Mouse (Mus musculus): ENCODE data around the gene Gpank1. TPM values are rescaled to one million over a fixed set of nuclear protein-coding genes. Genes with fewer than 3 reads are reported as not detected.
"Not testable (repeated sequence)": the region's sequence is repeated elsewhere in the genome, so short reads cannot be mapped to it uniquely, and the experiment has no call there.

Gpank1 gene
- polyA plus RNA-seq, 1 experiment from 2014 or later, result 24.6 TPM

DNA sequence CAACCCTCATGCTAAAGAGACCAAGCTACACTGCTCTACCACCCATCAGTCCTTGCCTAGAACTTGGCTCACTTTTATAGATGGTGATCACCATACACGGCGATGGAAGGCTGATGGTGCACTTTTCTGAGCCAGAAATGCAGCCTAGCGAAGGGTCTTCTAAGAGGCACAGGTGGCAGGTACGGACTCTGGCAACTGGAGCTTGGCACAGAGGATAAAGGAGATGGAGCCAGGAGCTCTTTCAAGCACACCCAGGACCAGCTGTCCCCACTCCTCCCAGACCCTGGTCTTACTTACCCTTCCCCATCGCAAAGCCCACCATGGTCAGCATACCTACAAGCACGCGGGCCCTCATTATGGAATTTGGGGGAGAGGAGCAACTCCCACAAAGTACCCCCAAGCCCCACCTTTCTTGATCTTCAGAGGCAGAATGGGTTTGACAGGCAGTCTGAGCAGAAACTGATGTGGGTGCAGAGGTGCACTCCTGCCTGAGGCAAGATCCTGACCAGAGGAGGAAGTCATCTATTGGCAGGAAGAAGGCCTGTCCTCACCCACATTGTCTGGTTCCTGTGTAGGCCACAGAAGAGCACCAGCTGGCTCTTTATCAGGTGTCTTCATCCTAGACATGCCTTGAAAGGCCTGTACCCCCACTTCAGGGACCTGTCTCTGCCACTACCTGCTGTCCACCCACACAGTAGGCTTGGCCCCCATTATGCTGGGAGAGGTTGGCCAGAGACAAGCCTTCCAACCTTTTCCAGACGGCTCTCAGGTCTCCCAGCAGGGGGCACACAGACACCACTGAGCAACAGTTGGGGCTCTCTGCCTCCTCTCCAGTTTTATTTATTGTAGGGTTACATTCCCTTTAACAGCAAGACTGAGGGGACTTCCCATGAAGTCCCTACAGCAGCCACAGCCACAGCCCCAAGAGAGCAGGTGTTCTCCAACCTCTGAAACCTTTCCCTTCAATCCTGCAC lies 5.9 kb upstream of the Gpank1 start, which contains the start of gene Ly6g5b:
Ly6g5b (minus strand) TSS at position 383 of the 974 bp plus-strand sequence.
- H3K4me1 ChIP-seq (ENCODE audit: control insufficient read depth, insufficient read depth, low read length), result peaks cover 2% of the 10 kb centered on the region; the same call in 1 of the 2 replicates
- no peaks in the 10 kb centered on the region for H3K9me3 ChIP-seq (replicated peaks; ENCODE audit: control insufficient read depth, low read length)
- H3K27me3 ChIP-seq (ENCODE audit: control insufficient read depth, insufficient read depth, low read length), result no peaks in the 10 kb centered on the region
- WGBS, result 84% methylated on average over 8 of the region's 8 CpGs
- no peak within 1 kb of the TSS for H3K9ac ChIP-seq (replicated peaks; ENCODE audit: low read length)
- H3K36me3 ChIP-seq (replicated peaks; ENCODE audit: control insufficient read depth, insufficient read depth, low read depth, low read length), result peaks cover 15% of the 10 kb centered on the region
- no peak within 1 kb of the TSS for H3K27ac ChIP-seq (replicated peaks; ENCODE audit: low read depth, low read length)
- no peak within 1 kb of the TSS for H3K4me3 ChIP-seq (ENCODE audit: low read depth, low read length)
- no peak for ATAC-seq (replicated peaks; ENCODE audit: insufficient number of reproducible peaks, low FRiP score, low TSS enrichment, low read depth)
- no peak within 1 kb of the TSS for H3K4me2 ChIP-seq (ENCODE audit: low read depth, low read length)
- DNase-seq (ENCODE audit: low spot score), result peak; percentile 30

DNA sequence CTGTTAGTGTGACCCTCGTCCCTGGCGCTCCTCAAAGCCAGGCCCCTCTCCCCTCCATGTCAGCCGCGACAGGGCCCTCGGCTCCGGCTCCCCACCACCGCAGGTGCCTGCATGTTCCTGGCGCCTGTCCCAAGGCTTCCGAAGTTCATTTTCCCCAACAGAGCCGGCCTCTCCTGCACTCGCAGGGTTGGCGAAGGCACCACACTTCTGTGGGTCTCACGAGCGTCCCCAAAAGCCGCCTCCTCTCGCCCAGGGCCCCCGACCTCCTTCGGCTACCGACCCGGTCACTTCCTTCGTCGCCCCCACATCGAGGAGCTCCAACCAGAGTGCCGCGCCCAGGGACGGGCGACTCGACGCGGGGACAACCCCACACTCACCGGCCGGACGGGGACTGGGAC lies 511 bp upstream of the Gpank1 start:
- ATAC-seq (replicated peaks; ENCODE audit: insufficient number of reproducible peaks, low FRiP score, low TSS enrichment, low read depth) (no peak; the same call in 1 of the 2 replicates), DNase-seq (ENCODE audit: low spot score) (no peak)
- Histone ChIP-seq H3K36me3 (replicated peaks; ENCODE audit: control insufficient read depth, insufficient read depth, low read depth, low read length) (peaks cover 19% of the 10 kb centered on the region), H3K4me2 (ENCODE audit: low read depth, low read length) (peak overlapping the region; percentile 92), H3K4me3 (ENCODE audit: low read depth, low read length) (peak overlapping the region; percentile 89), H3K9me3 (replicated peaks; ENCODE audit: control insufficient read depth, low read length) (no peaks in the 10 kb centered on the region), H3K9ac (replicated peaks; ENCODE audit: low read length) (peak overlapping the region; percentile 83), H3K27me3 (ENCODE audit: control insufficient read depth, insufficient read depth, low read length) (no peaks in the 10 kb centered on the region), H3K4me1 (ENCODE audit: control insufficient read depth, insufficient read depth, low read length) (peaks cover 4% of the 10 kb centered on the region; the same call in 1 of the 2 replicates), H3K27ac (replicated peaks; ENCODE audit: low read depth, low read length) (no peak overlapping the region)
- 0% methylated on average over 33 of the region's 33 CpGs for WGBS

DNA sequence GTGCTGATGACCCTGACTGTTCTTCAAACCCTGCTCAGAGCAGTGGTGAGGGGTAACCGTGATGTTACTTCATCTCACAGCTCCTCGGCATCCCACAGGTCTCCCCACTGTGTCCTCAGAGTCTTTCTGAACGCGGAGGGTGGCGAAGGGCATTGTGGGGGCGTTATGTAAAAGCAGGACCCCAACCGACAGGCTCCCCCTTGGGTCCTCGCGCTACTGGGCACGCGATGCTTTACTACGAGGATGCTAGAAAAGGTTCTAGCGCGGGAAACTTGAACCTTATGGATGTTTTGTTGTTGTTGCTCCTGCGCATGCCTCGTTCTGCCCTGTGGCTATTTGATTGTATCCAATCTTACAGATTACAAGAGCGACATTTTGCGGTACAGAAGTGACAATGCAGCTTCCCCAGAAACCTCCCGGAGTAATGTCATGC lies 632 bp downstream of the Gpank1 start, which contains the start of gene Csnk2b:
Csnk2b (minus strand) TSS at position 183 of the 433 bp plus-strand sequence.
- Histone ChIP-seq H3K4me1 (ENCODE audit: control insufficient read depth, insufficient read depth, low read length) (peaks cover 4% of the 10 kb centered on the region; the same call in 1 of the 2 replicates), H3K27me3 (ENCODE audit: control insufficient read depth, insufficient read depth, low read length) (no peaks in the 10 kb centered on the region), H3K27ac (replicated peaks; ENCODE audit: low read depth, low read length) (peak within 1 kb of the TSS; percentile 77), H3K4me2 (ENCODE audit: low read depth, low read length) (peak within 1 kb of the TSS; percentile 92), H3K4me3 (ENCODE audit: low read depth, low read length) (peak within 1 kb of the TSS; percentile 89), H3K9me3 (replicated peaks; ENCODE audit: control insufficient read depth, low read length) (no peaks in the 10 kb centered on the region), H3K9ac (replicated peaks; ENCODE audit: low read length) (peak within 1 kb of the TSS; percentile 83), H3K36me3 (replicated peaks; ENCODE audit: control insufficient read depth, insufficient read depth, low read depth, low read length) (peaks cover 16% of the 10 kb centered on the region)
- WGBS, result under 1% methylated on average over 19 of the region's 19 CpGs
- no peak for ATAC-seq (replicated peaks; ENCODE audit: insufficient number of reproducible peaks, low FRiP score, low TSS enrichment, low read depth)
- DNase-seq (ENCODE audit: low spot score), result peak; percentile 76

DNA sequence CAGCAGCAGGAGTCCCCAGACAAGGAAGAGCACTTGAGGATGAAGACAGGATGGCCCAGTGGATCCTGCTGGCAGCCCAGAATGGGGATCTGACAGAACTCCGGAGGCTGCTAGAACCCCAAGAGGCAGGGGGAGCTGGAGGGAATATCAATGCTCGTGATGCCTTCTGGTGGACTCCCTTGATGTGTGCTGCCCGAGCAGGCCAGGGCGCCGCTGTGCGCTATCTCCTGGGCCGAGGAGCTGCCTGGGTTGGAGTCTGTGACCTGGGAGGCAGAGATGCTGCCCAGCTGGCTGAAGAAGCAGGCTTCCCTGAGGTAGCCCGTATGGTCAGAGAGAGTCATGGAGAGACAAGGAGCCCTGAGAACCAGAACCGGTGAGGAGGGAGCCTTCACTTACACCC lies 2.0 kb downstream of the Gpank1 start:
- not testable (repeated sequence) for H3K4me2 ChIP-seq (ENCODE audit: low read depth, low read length); H3K9me3 ChIP-seq (replicated peaks; ENCODE audit: control insufficient read depth, low read length); H3K27ac ChIP-seq (replicated peaks; ENCODE audit: low read depth, low read length); H3K4me1 ChIP-seq (ENCODE audit: control insufficient read depth, insufficient read depth, low read length); ATAC-seq (replicated peaks; ENCODE audit: insufficient number of reproducible peaks, low FRiP score, low TSS enrichment, low read depth); H3K4me3 ChIP-seq (ENCODE audit: low read depth, low read length); H3K27me3 ChIP-seq (ENCODE audit: control insufficient read depth, insufficient read depth, low read length); H3K9ac ChIP-seq (replicated peaks; ENCODE audit: low read length); H3K36me3 ChIP-seq (replicated peaks; ENCODE audit: control insufficient read depth, insufficient read depth, low read depth, low read length); DNase-seq (ENCODE audit: low spot score)
- WGBS, result 90% methylated on average over 9 of the region's 9 CpGs

DNA sequence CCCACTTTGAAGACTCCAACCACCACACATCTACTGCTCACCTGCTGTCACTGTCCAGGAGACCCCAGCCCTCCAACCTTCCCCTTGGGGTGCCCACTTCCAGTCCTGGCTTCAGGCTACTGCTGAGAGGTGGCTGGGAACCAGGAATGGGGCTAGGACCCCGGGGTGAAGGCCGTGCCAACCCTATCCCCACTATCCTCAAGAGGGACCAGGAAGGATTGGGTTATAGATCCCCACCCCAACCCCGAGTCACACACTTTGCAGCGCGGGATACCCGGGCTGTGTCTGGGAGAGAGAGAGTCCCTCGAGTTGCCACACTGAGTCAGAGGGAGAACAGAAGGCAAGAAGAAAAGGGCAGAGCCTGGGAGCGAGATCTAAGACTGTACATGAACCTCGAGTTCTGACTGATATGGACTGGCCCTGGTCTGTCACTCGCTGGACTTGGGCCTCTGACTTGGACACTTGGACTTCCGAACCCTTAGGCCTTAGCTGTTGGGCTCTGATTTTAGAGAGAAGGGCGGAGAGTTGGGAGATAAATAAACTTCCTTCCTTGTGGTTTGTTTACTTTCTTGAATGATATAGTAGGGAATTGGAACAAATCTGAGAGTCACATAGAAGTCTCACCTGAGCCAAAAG lies 3.1 kb downstream of the Gpank1 start:
- H3K4me2 ChIP-seq (ENCODE audit: low read depth, low read length); H3K27ac ChIP-seq (replicated peaks; ENCODE audit: low read depth, low read length); H3K4me1 ChIP-seq (ENCODE audit: control insufficient read depth, insufficient read depth, low read length); DNase-seq (ENCODE audit: low spot score); H3K9ac ChIP-seq (replicated peaks; ENCODE audit: low read length); H3K9me3 ChIP-seq (replicated peaks; ENCODE audit: control insufficient read depth, low read length); H3K36me3 ChIP-seq (replicated peaks; ENCODE audit: control insufficient read depth, insufficient read depth, low read depth, low read length); H3K4me3 ChIP-seq (ENCODE audit: low read depth, low read length); ATAC-seq (replicated peaks; ENCODE audit: insufficient number of reproducible peaks, low FRiP score, low TSS enrichment, low read depth); H3K27me3 ChIP-seq (ENCODE audit: control insufficient read depth, insufficient read depth, low read length): not testable (repeated sequence)
- WGBS, result 89% methylated on average over 12 of the region's 12 CpGs

DNA sequence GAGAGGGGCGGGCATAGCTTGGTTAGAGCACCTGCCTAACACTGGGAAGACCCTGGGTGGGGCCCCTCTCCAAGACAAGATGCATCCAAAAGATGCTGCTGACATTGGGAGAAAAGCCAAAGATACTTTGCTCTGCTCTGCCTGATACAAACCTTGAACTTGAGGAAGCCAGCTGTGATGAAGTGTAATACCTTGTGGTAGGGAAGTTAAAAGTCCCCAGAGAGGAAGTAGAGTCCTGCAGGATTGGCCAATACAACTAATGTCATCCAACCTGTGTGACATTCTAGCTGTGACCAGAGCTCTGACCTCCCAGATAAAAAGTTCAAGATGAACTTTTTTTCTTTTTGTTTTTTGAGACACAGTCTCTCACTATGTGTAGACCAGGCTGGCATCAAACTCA lies 3.8 kb downstream of the Gpank1 start:
- H3K9ac ChIP-seq (replicated peaks; ENCODE audit: low read length), result no peak overlapping the region
- no peaks in the 10 kb centered on the region for H3K9me3 ChIP-seq (replicated peaks; ENCODE audit: control insufficient read depth, low read length)
- peaks cover 4% of the 10 kb centered on the region; the same call in 1 of the 2 replicates for H3K36me3 ChIP-seq (replicated peaks; ENCODE audit: control insufficient read depth, insufficient read depth, low read depth, low read length)
- H3K27me3 ChIP-seq (ENCODE audit: control insufficient read depth, insufficient read depth, low read length), result no peaks in the 10 kb centered on the region
- peaks cover 7% of the 10 kb centered on the region; the same call in 1 of the 2 replicates for H3K4me1 ChIP-seq (ENCODE audit: control insufficient read depth, insufficient read depth, low read length)
- ATAC-seq (replicated peaks; ENCODE audit: insufficient number of reproducible peaks, low FRiP score, low TSS enrichment, low read depth), result no peak
- no peak overlapping the region for H3K4me2 ChIP-seq (ENCODE audit: low read depth, low read length)
- no peak for DNase-seq (ENCODE audit: low spot score)
- H3K4me3 ChIP-seq (ENCODE audit: low read depth, low read length), result no peak overlapping the region
- H3K27ac ChIP-seq (replicated peaks; ENCODE audit: low read depth, low read length), result no peak overlapping the region
- WGBS, result 88% methylated on average over 1 of the region's 1 CpGs

DNA sequence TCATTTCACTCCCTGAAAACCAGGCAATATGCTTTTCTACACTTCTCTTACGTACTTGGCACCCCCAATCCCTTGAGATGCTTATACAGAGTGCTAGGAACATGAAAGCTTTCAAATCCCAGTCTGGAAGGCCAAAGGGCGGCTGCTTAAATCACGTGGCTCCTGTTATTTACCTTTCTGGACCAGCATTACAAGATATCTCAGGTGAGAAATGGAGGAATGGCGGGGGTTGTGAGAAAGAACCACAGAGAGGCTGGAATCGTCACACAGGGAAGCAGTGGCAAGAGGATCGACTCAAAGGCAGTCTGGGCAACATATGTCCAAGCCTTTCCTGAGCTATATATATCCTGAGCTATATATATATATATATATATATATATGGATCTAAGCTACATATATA lies 4.3 kb downstream of the Gpank1 start:
- ATAC-seq (replicated peaks; ENCODE audit: insufficient number of reproducible peaks, low FRiP score, low TSS enrichment, low read depth) (no peak), DNase-seq (ENCODE audit: low spot score) (no peak)
- peak overlapping the region; percentile 50 for H3K4me3 ChIP-seq (ENCODE audit: low read depth, low read length)
- peaks cover 4% of the 10 kb centered on the region; the same call in 1 of the 2 replicates for H3K36me3 ChIP-seq (replicated peaks; ENCODE audit: control insufficient read depth, insufficient read depth, low read depth, low read length)
- peaks cover 5% of the 10 kb centered on the region; the same call in 1 of the 2 replicates for H3K4me1 ChIP-seq (ENCODE audit: control insufficient read depth, insufficient read depth, low read length)
- H3K27me3 ChIP-seq (ENCODE audit: control insufficient read depth, insufficient read depth, low read length), result no peaks in the 10 kb centered on the region
- no peak overlapping the region for H3K27ac ChIP-seq (replicated peaks; ENCODE audit: low read depth, low read length)
- H3K9ac ChIP-seq (replicated peaks; ENCODE audit: low read length), result peak overlapping the region; percentile 77
- no peaks in the 10 kb centered on the region for H3K9me3 ChIP-seq (replicated peaks; ENCODE audit: control insufficient read depth, low read length)
- 25% methylated on average over 6 of the region's 6 CpGs for WGBS
- H3K4me2 ChIP-seq (ENCODE audit: low read depth, low read length), result peak overlapping the region; percentile 64

Measured in embryonic facial prominence, embryonic 11.5 days (tissue).